Mouse (Mus musculus) layer of hippocampus, postnatal 10 days (tissue): Measurements from ENCODE around the gene Trak1. TPM values are rescaled to one million over a fixed set of nuclear protein-coding genes. Genes with fewer than 3 reads are reported as not detected.
"Not testable (repeated sequence)": the region's sequence is repeated elsewhere in the genome, so short reads cannot be mapped to it uniquely, and the experiment has no call there.

Experiments
- DNase-seq, 2 experiments: peaks; one replicate each; pipeline ENCODE4 v3.0.0; 2021; ENCODE audit warnings: low spot score in 2 of 2
- total RNA-seq, 2 experiments: library from RNA; stranded (reverse); gene quantifications; 2 replicates each; pipeline ENCODE4 v1.2.3; 2021

Gene Trak1
- total RNA-seq, 2 experiments from 2014 or later: 207 to 210 TPM

- DNase-seq: no peak
These were observed 19.5 kb downstream of the Trak1 start for GRCm38 (mm10) chr9:121316621-121317405.

- no peak for DNase-seq
These were observed 22.1 kb downstream of the Trak1 start for GRCm38 (mm10) chr9:121319323-121319966.

GRCm38 (mm10) chr9:121320433-121320832 lies 23.1 kb downstream of the Trak1 start:
- no peak for DNase-seq

- DNase-seq: no peak
These were observed 23.8 kb downstream of the Trak1 start for GRCm38 (mm10) chr9:121321118-121321517.

GRCm38 (mm10) chr9:121322034-121322433 lies 24.7 kb downstream of the Trak1 start:
- no peak for DNase-seq

DNA sequence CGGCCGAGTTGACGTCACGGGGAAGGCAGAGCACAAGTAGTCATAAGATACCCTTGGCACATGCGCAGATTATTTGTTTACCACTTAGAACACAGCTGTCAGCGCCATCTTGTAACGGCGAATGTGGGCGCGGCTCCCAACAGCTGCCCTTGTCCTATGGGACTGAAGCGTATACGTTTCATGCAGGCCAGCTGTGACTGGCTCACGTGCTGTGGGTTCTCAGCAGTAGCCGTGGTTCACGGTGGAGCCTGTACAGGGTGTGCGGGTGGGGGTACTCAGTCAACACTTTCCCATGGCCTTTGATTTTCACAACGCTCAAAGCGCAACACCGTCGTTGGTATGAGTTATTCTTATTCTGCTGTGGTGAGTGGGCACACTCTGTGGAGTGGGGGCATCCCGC lies 31.0 kb downstream of the Trak1 start:
- not testable (repeated sequence) for DNase-seq

- no peak for DNase-seq
These were observed 31.9 kb downstream of the Trak1 start for GRCm38 (mm10) chr9:121329181-121329580.

DNA sequence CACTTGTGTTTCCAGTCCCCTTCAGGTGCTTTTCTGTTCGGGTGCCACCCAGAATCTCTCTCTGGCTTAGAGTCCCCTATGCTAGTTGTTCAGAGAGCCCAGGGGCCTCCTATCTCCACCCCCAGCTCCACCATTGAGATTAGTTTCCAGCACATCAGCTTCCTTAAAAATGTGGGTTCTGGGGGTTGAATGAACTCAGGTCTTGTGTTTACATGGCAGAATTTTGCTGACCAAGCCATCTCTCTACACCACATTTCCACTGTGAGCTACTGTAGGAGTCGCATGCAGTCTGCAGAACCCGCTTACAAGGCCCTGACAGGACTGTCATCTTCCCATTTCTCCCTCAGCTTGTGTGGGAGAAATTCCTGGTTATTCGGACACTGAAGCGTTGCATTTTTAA lies 32.8 kb downstream of the Trak1 start:
- no peak for DNase-seq

DNA sequence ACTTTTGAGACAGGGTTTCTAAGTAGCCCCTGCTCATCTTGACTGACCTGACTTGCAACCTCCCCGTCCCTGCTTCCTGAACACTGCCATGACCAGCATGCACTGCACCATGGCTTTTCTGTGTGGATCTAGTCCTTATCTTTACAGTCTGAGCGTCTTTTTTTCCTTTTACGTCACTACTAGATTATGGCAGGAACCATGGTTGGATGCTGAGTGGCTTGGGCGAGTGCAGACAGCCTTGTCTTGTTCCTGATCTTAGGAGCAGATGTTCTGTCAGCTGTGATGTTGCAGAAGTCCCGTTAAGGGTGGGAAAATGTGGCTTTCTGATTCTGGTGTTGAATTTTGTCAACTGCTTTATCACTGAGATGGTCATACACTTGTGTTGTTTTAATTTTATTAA lies 34.1 kb downstream of the Trak1 start:
- no peak for DNase-seq

DNA sequence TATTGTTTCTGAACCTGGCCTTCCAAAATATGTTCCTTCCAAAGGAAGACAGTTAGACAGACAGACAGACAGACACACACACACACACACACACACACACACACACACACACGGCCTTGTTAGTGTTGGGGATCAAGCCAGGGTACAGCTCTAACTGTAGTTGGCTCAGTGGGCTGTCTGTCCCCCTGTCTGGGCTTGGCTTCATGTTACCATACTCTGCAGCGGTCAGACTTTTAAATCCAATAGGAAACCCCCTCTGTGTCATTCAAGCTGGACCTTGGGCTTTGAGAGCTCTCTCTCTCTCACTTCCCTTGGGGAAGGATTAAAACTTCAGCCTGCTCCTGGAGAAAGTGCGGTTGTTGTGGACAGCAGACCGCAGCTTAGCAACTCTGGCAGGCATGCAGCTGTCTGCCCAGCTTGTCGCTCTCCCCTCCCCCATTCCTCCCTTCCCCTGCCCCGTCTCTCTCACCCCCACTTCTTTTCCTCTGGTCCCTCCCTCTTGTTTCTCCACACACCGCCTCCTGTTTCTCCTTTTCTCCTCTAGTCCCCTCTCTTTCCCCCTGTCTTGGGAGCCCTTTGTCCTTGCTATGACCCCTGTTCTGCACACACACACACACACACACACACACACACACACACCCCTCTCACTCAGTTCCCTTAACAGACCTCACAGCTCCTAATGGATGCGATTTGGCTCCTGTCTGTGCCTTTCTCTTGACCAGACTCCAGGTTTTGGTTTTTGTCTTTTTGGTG lies 34.8 kb downstream of the Trak1 start:
- DNase-seq: peak; percentile 66 to 75

GRCm38 (mm10) chr9:121333559-121333958 lies 36.3 kb downstream of the Trak1 start:
- no peak for DNase-seq

DNA sequence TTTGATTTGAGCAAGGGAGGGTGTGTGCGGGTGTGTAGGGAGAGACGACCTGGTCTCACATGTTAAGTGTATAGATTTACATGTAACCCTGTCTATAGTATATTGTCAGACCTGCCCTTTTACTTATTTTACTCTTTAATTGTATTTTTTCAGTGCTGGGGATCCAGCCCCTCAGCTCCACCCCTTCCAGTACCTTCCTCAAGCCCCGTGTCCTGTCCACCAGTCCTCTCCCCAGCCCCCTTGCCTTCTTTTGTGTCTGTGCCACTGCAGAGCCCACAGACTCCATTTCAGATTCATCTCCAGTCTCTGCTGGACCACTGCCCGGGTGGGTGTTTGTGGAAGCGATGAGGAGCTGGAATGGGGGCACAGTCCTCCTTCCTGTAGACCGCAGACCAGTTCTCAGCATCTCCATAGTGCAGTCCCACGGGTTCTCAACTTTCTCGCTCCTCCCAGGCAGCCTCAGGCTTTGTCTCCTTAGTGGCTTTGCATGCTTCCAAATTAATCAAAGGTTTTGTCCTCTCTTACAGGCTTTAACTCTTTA lies 37.1 kb downstream of the Trak1 start:
- DNase-seq: peak; percentile 49 to 63

- no peak for DNase-seq
These were observed 38.3 kb downstream of the Trak1 start for GRCm38 (mm10) chr9:121335568-121335967.

- DNase-seq: no peak
These were observed 39.1 kb downstream of the Trak1 start for GRCm38 (mm10) chr9:121336324-121336946.

DNA sequence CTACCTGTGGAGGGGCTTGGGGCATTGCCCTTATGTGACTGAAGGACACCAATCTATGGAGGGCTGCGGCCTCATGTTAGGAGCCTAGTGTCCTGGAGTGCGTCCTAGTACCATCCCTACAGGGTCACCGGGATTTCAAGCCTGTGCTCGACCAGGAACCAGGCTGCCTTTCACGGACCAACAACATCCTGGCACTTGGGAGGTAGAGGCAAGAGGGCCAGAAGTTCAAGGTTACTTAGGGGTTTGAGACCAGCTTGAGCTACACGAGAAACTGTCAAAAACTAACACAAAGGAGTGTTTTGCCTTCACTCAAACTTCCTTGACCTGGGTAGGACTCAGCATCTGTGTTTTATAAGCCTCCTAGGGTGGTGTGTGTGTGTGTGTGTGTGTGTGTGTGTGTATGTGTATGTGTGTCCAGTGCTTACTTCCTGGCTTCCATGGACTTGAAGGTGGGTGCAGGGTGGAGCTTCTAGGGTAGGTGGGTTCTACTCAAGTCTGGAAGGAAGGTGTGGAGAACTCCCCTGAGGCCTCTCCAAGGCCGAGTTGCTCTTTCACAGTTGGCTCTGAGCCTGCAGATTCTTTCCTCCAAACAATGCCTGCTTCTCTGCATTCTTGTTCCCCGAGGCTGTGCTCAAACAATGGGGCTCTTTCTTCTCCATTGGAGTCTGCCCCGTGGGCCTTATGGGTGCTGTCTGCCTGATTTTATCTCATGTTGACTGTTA lies 40.1 kb downstream of the Trak1 start:
- DNase-seq: no peak

DNA sequence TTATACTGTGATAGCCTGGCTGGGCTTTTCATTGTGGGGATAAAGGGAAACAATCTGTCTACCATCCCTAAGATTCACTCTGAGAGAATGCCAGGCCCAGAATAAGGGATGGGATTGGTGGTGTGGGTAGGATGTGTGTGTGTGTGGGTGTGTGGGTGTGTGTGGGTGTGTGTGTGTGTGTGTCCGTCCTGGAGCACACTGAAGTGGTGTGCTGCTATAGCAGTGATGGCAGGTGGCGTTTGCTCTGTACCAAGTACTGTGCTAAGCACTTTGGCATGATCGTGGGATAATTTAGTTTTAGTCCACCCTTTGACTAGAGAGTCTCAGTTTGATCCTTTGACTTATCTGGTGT lies 40.6 kb downstream of the Trak1 start:
- no peak for DNase-seq

- no peak for DNase-seq
These were observed 44.5 kb downstream of the Trak1 start for GRCm38 (mm10) chr9:121341832-121342231.

DNA sequence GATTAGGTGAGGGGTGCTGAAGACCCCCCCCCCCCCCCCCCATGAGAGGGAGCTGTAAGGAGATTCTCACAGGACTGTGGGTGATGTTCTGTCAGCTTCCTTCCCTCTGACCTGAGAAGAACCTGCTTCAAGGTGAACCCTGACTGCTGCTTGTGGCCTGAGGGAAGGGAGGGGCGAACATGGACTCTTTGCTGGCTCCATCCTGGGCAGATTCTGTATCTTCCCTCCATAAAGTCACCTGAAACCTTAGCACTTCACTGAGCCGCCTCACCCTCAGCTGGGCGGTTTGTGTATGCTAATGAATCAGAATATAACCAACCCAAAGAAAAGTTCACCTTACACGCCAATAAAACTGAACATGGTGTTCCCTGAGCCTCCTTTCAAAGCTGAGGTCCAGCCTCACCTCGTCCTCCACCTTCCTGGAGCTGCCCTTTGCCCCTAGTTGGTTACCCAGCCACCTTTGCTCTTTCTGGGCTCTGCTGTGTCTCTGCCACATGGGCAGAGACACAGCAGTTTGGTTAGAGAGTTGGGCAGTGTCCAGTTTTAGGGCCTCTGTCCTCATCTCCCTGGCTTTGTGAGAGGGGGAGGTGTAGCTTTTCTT lies 45.3 kb downstream of the Trak1 start:
- no peak for DNase-seq

DNA sequence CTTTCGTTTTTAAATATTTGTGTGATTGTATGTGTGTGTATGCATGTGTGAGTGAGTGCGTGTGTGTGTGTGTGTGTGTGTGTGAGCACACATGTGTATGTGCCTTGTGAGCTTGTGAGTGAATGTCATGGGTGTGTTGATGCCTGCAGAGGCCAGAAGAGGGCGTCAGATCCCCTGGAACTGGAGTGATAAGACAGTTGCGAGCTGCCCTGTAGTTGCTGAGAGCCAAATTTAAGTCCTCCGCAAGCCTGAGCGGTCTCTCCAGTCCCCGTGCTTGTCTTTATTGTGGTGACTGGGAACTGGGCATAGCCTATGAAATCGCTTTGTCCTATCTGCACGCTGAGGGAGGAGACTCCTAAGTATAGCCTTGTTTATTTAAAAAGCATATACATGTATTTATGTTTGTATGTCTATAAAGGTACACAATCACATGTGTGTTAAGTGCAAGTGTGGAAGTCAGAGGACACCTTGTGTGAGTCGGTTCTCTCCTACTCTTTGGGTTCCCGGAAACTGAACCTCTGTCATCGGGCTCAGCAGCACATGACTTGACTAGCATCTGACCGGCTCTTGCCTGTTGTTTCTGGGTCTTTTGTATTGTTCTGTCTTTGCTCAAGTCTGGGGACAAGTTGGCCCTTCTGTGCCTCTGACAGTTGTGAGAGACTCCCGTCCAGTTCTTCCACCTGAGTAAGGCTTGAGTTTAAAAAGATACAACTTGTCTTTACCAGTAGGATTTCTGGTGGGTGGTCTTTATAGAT lies 46.0 kb downstream of the Trak1 start:
- no peak for DNase-seq

DNA sequence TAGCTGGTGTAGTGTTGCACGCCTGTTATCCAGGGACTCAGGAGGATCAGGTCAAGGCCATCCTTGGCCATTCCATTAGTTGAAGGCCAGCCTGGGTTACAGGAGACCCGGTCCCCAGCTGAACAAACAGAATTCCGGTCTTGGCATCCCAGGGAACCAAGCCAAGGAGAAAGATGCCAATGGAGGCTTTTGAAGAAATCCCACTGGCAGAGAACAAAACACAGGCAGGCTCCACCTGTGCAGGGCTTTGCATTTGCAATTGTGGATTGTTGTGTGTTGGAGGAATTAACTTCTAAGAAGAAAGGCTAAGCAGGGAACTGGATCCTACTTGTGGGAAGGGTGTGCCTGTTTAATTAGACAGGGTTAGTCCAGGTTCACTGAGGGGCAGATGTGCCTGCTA lies 47.0 kb downstream of the Trak1 start:
- no peak for DNase-seq
